Mouse (Mus musculus) olfactory bulb, adult 2 months (tissue): ENCODE measurements around the gene Duoxa2.

ENCODE experiments used
- CTCF ChIP-seq: fragments of 200-500 bp; IDR thresholded peaks from 2 replicates; pipeline ENCODE4 v1.5.1; 2012; ENCODE audit warnings: low read depth, mild to moderate bottlenecking, low read length, moderate library complexity; ENCODE audit not compliant: insufficient read depth
- POLR2A ChIP-seq: fragments of 200-500 bp; IDR thresholded peaks from 2 replicates; pipeline ENCODE4 v1.6.1; 2012; ENCODE audit warnings: mild to moderate bottlenecking, low read depth, low read length, moderate library complexity; ENCODE audit not compliant: insufficient read depth

DNA sequence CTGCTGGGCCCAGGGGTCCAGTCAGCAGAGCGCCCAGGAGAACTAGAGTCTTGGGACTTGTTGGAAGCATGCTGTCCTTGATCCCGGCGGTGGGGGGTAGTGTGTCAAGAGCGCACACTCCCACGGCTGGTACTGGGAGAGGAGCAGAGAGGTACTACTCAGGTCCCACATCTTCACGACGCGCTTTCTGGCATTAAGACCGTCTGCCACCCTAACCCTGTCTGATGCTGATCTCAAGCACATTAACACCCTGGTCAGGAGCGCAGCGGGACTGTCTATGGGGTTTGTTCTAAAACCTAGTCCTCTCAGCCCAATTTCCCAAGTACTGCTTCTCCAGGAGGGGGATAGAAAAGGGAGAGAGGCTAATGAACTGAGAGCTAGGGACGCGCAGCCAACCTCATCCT, 602 bp upstream of the Duoxa2 start, which contains the start of gene Duox2:
- TF ChIP-seq CTCF (no peak), POLR2A (no peak)
